ENCODE assay signal across 8 mouse cellular contexts in genomic region chr1:182908050-182909036, GRCm38 (mm10). TPM values are rescaled to one million over a fixed set of nuclear protein-coding genes. Genes with fewer than 3 reads are reported as not detected.
DNase-seq lines count a peak whose midpoint lies in the region; ATAC-seq and TF ChIP-seq lines count a peak whose summit lies in the region.

No protein-coding gene starts in this region.

- H3K36me3 ChIP-seq in hindbrain, embryonic 11.5 days (ENCODE audit: control insufficient read depth, insufficient read depth, low read length): no peaks in the 10 kb centered on the region
- no peaks in the 10 kb centered on the region for H3K36me3 ChIP-seq in lung, embryonic 15.5 days

- no peak overlapping the region for H3K9ac ChIP-seq in hindbrain, embryonic 11.5 days (ENCODE audit: low read depth, low read length)
- H3K9ac ChIP-seq in lung, embryonic 15.5 days: no peak overlapping the region

- H3K4me3 ChIP-seq in hindbrain, embryonic 11.5 days (ENCODE audit: low read depth, low read length): no peak overlapping the region
- H3K4me3 ChIP-seq in lung, embryonic 15.5 days: no peak overlapping the region
- H3K4me3 ChIP-seq in olfactory bulb, adult 2 months (ENCODE audit: insufficient read depth, low read depth, low read length): no peak overlapping the region

- TF ChIP-seq POLR2A in olfactory bulb, adult 2 months (IDR thresholded peaks at IDR 0.05; ENCODE audit: insufficient read depth, low read depth, low read length): no peak

- H3K27me3 ChIP-seq in hindbrain, embryonic 11.5 days (ENCODE audit: control insufficient read depth, insufficient read depth, low read length): no peaks in the 10 kb centered on the region
- no peaks in the 10 kb centered on the region for H3K27me3 ChIP-seq in lung, embryonic 15.5 days

- ATAC-seq in hindbrain, embryonic 11.5 days (ENCODE audit: low FRiP score): peak; percentile 81
- ATAC-seq in lung, embryonic 15.5 days (ENCODE audit: borderline replicate concordance, extremely low read depth, low FRiP score, low TSS enrichment): peak; percentile 94

- DNase-seq in NIH3T3 (ENCODE audit: low read depth): peak; percentile 100
- peak; percentile 48 to 78 for DNase-seq in cerebellum, postnatal 25 days
- peak; percentile 79 to 85 for DNase-seq in frontal cortex, postnatal 25 days (ENCODE audit: low spot score in 2 of 2)
- peak; percentile 69 for DNase-seq in hindbrain, embryonic 11.5 days (ENCODE audit: low spot score)
- DNase-seq in layer of hippocampus, postnatal 10 days (ENCODE audit: low spot score in 2 of 2): peak; percentile 79 to 83
- DNase-seq in urinary bladder, adult 2 months (ENCODE audit: low spot score): peak; percentile 68

- WGBS in hindbrain, embryonic 11.5 days: 19% methylated on average over 14 of the region's 14 CpGs
- WGBS in lung, embryonic 15.5 days: 11% methylated on average over 14 of the region's 14 CpGs
- 22% methylated on average over 14 of the region's 14 CpGs for WGBS in olfactory bulb, adult 2 months

- H3K4me1 ChIP-seq in hindbrain, embryonic 11.5 days (replicated peaks; ENCODE audit: control insufficient read depth, insufficient read depth, low read length): peaks cover 4% of the 10 kb centered on the region
- peaks cover 19% of the 10 kb centered on the region for H3K4me1 ChIP-seq in lung, embryonic 15.5 days
- peaks cover 19% of the 10 kb centered on the region for H3K4me1 ChIP-seq in olfactory bulb, adult 2 months (ENCODE audit: control insufficient read depth, insufficient read depth, low read length)

- H3K4me2 ChIP-seq in hindbrain, embryonic 11.5 days (replicated peaks; ENCODE audit: low read depth, low read length): no peak overlapping the region
- H3K4me2 ChIP-seq in lung, embryonic 15.5 days: peak overlapping the region; percentile 39

- no peak for TF ChIP-seq CTCF in olfactory bulb, adult 2 months (IDR thresholded peaks at IDR 0.05; ENCODE audit: insufficient read depth, low read depth, low read length)

- no peak overlapping the region for H3K27ac ChIP-seq in hindbrain, embryonic 11.5 days (ENCODE audit: low read depth, low read length)
- H3K27ac ChIP-seq in lung, embryonic 15.5 days: 0 out of 2 replicates have a peak overlapping the region, but pooled peaks have one; percentile 41
- H3K27ac ChIP-seq in olfactory bulb, adult 2 months (ENCODE audit: insufficient read depth, low read depth, low read length): 0 out of 2 replicates have a peak overlapping the region, but pooled peaks have one; percentile 47

- H3K9me3 ChIP-seq in hindbrain, embryonic 11.5 days (ENCODE audit: control insufficient read depth, low read length): no peaks in the 10 kb centered on the region
- no peaks in the 10 kb centered on the region for H3K9me3 ChIP-seq in lung, embryonic 15.5 days

RNA-seq across cellular contexts. Expression of gene Tlr5, which starts 46.2 kb away (rescaled TPM):
- 0.96 and 1.3 TPM in 2 replicates for polyA plus RNA-seq in hindbrain, embryonic 11.5 days (2014; fragmentation: Nextera tagmentation; extraction: Ambion mirVana)
- total RNA-seq in layer of hippocampus, postnatal 10 days (2021): under 1 TPM; 0.67 to 0.69 TPM
- 1.2 and 1.3 TPM in 2 replicates for polyA plus RNA-seq in lung, embryonic 15.5 days (2015; fragmentation: Nextera tagmentation; extraction: Ambion mirVana)
- polyA plus RNA-seq in olfactory bulb, adult 2 months (2012; ENCODE audit: insufficient read depth, insufficient read length, low replicate concordance, missing spikeins): not detected in 2 replicates
- polyA plus RNA-seq in urinary bladder, adult 2 months (2012; rRNA removed): 4.1 and 4.3 TPM in 2 replicates
